Mouse (Mus musculus): Measurements from ENCODE around the gene Card14. TPM values are rescaled to one million over a fixed set of nuclear protein-coding genes. Genes with fewer than 3 reads are reported as not detected.

Card14 gene
- total and polyA plus RNA-seq, 2 experiments from 2014 or later = 0.34 to 1.6 TPM

GRCm38 (mm10) chr11:119339637-119340036 lies 32.1 kb downstream of the Card14 start:
- Histone ChIP-seq H3K4me2 (ENCODE audit: low read depth) (no peak overlapping the region), H3K27ac (ENCODE audit: low read depth, low read length) (no peak overlapping the region), H3K27me3 (ENCODE audit: insufficient read depth, low read length) (no peaks in the 10 kb centered on the region), H3K9ac (no peak overlapping the region), H3K36me3 (ENCODE audit: insufficient read depth) (no peaks in the 10 kb centered on the region), H3K4me1 (ENCODE audit: insufficient read depth) (no peaks in the 10 kb centered on the region), H3K4me3 (ENCODE audit: low read depth, low read length) (no peak overlapping the region), H3K9me3 (ENCODE audit: low read length) (no peaks in the 10 kb centered on the region)
- peak; percentile 90 for TF ChIP-seq CTCF (IDR thresholded peaks at IDR 0.05; ENCODE audit: low read depth)
- peak; percentile 55; the same call in 1 of the 2 replicates for ATAC-seq
- 7% methylated on average over 5 of the region's 5 CpGs for WGBS
- DNase-seq = peak; percentile 89

GRCm38 (mm10) chr11:119344178-119344577 lies 36.6 kb downstream of the Card14 start:
- DNase-seq (no peak), ATAC-seq (no peak)
- H3K36me3 ChIP-seq (ENCODE audit: insufficient read depth) = no peaks in the 10 kb centered on the region
- no peak overlapping the region for H3K27ac ChIP-seq (ENCODE audit: low read depth, low read length)
- no peak for TF ChIP-seq CTCF (IDR thresholded peaks at IDR 0.05; ENCODE audit: low read depth)
- no peak overlapping the region for H3K4me3 ChIP-seq (ENCODE audit: low read depth, low read length)
- H3K4me2 ChIP-seq (ENCODE audit: low read depth) = no peak overlapping the region
- H3K27me3 ChIP-seq (ENCODE audit: insufficient read depth, low read length) = no peaks in the 10 kb centered on the region
- 88% methylated on average over 8 of the region's 8 CpGs for WGBS
- no peak overlapping the region for H3K9ac ChIP-seq
- no peaks in the 10 kb centered on the region for H3K4me1 ChIP-seq (ENCODE audit: insufficient read depth)
- H3K9me3 ChIP-seq (ENCODE audit: low read length) = no peaks in the 10 kb centered on the region

GRCm38 (mm10) chr11:119344865-119345264 lies 37.3 kb downstream of the Card14 start:
- Histone ChIP-seq H3K9ac (no peak overlapping the region), H3K4me1 (ENCODE audit: insufficient read depth) (no peaks in the 10 kb centered on the region), H3K9me3 (ENCODE audit: low read length) (no peaks in the 10 kb centered on the region), H3K36me3 (ENCODE audit: insufficient read depth) (no peaks in the 10 kb centered on the region), H3K27ac (ENCODE audit: low read depth, low read length) (no peak overlapping the region), H3K27me3 (ENCODE audit: insufficient read depth, low read length) (no peaks in the 10 kb centered on the region), H3K4me3 (ENCODE audit: low read depth, low read length) (no peak overlapping the region), H3K4me2 (ENCODE audit: low read depth) (no peak overlapping the region)
- no peak for DNase-seq
- no peak for ATAC-seq
- TF ChIP-seq CTCF (IDR thresholded peaks at IDR 0.05; ENCODE audit: low read depth) = no peak
- 77% methylated on average over 6 of the region's 6 CpGs for WGBS

GRCm38 (mm10) chr11:119347125-119347524 lies 39.6 kb downstream of the Card14 start:
- ATAC-seq (no peak), DNase-seq (no peak)
- H3K36me3 ChIP-seq (ENCODE audit: insufficient read depth) = no peaks in the 10 kb centered on the region
- WGBS = 91% methylated on average over 4 of the region's 4 CpGs
- H3K27me3 ChIP-seq (ENCODE audit: insufficient read depth, low read length) = no peaks in the 10 kb centered on the region
- no peak overlapping the region for H3K9ac ChIP-seq
- TF ChIP-seq CTCF (IDR thresholded peaks at IDR 0.05; ENCODE audit: low read depth) = no peak
- no peaks in the 10 kb centered on the region for H3K9me3 ChIP-seq (ENCODE audit: low read length)
- no peaks in the 10 kb centered on the region for H3K4me1 ChIP-seq (ENCODE audit: insufficient read depth)
- H3K4me2 ChIP-seq (ENCODE audit: low read depth) = no peak overlapping the region
- no peak overlapping the region for H3K27ac ChIP-seq (ENCODE audit: low read depth, low read length)
- H3K4me3 ChIP-seq (ENCODE audit: low read depth, low read length) = no peak overlapping the region

- H3K36me3 ChIP-seq (ENCODE audit: insufficient read depth) = no peaks in the 10 kb centered on the region
- DNase-seq = no peak
- no peak for TF ChIP-seq CTCF (IDR thresholded peaks at IDR 0.05; ENCODE audit: low read depth)
Measured at GRCm38 (mm10) chr11:119352113-119352512, 44.5 kb downstream of the Card14 start.

GRCm38 (mm10) chr11:119353946-119354345 lies 46.4 kb downstream of the Card14 start:
- H3K27ac ChIP-seq (ENCODE audit: low read depth, low read length) = no peak overlapping the region
- H3K36me3 ChIP-seq (ENCODE audit: insufficient read depth) = no peaks in the 10 kb centered on the region
- no peak overlapping the region for H3K9ac ChIP-seq
- H3K9me3 ChIP-seq (ENCODE audit: low read length) = no peaks in the 10 kb centered on the region
- 77% methylated on average over 4 of the region's 4 CpGs for WGBS
- no peaks in the 10 kb centered on the region for H3K4me1 ChIP-seq (ENCODE audit: insufficient read depth)
- no peak overlapping the region for H3K4me3 ChIP-seq (ENCODE audit: low read depth, low read length)
- no peak for TF ChIP-seq CTCF (IDR thresholded peaks at IDR 0.05; ENCODE audit: low read depth)
- no peak overlapping the region for H3K4me2 ChIP-seq (ENCODE audit: low read depth)
- H3K27me3 ChIP-seq (ENCODE audit: insufficient read depth, low read length) = no peaks in the 10 kb centered on the region
- DNase-seq (no peak), ATAC-seq (no peak)

More at GRCm38 (mm10) chr11:119352113-119352512, 44.5 kb downstream of the Card14 start:
- no peaks in the 10 kb centered on the region for H3K9me3 ChIP-seq (ENCODE audit: low read length)
- H3K27me3 ChIP-seq (ENCODE audit: insufficient read depth, low read length) = no peaks in the 10 kb centered on the region
- no peak overlapping the region for H3K9ac ChIP-seq
- H3K4me2 ChIP-seq (ENCODE audit: low read depth) = no peak overlapping the region
- no peaks in the 10 kb centered on the region for H3K4me1 ChIP-seq (ENCODE audit: insufficient read depth)
- H3K4me3 ChIP-seq (ENCODE audit: low read depth, low read length) = no peak overlapping the region
- no peak overlapping the region for H3K27ac ChIP-seq (ENCODE audit: low read depth, low read length)
- 75% methylated on average over 7 of the region's 7 CpGs for WGBS
- no peak for ATAC-seq

- peak overlapping the region; percentile 58 for H3K4me3 ChIP-seq (ENCODE audit: low read depth, low read length)
- no peaks in the 10 kb centered on the region for H3K27me3 ChIP-seq (ENCODE audit: insufficient read depth, low read length)
- H3K36me3 ChIP-seq (ENCODE audit: insufficient read depth) = no peaks in the 10 kb centered on the region
- DNase-seq (peak; percentile 5), ATAC-seq (no peak)
- TF ChIP-seq CTCF (IDR thresholded peaks at IDR 0.05; ENCODE audit: low read depth) = no peak
- no peaks in the 10 kb centered on the region for H3K4me1 ChIP-seq (ENCODE audit: insufficient read depth)
- WGBS = 7% methylated on average over 23 of the region's 23 CpGs
- H3K9me3 ChIP-seq (ENCODE audit: low read length) = no peaks in the 10 kb centered on the region
- H3K4me2 ChIP-seq (ENCODE audit: low read depth) = peak overlapping the region; percentile 95
- no peak overlapping the region for H3K27ac ChIP-seq (ENCODE audit: low read depth, low read length)
- peak overlapping the region; percentile 49 for H3K9ac ChIP-seq
Measured at GRCm38 (mm10) chr11:119354798-119355442, 47.4 kb downstream of the Card14 start.

All from forebrain, postnatal 0 days (tissue).